ENCODE assay signal across 7 mouse cellular contexts in the genomic region with DNA sequence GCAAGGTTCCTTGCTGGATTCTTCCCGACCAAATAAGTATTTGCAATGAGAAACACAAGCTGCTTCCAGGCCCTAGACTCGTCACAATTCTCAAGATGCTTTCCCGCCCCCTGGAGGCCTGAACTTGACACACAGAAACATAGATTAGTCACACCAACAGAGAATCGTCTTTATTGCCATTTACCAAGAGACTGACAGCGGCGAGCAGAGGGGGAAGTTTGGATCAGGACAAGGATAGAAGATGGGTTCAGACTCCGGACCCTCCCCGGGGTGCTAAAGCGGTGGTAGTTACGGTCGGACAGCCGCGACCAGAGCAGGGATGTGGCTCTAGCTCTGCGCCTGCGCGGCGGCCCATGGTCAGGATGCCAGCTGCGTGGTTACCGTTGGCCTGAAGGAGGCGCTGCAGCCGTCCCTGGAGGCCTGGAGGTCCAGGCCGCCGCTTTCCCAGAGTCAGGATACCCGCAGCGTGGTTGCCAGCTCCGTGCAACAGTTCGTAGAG. TPM values are rescaled to one million over a fixed set of nuclear protein-coding genes. Genes with fewer than 3 reads are reported as not detected.
A peak's percentile ranks its signal among the peaks of the same experiment; 100 is the strongest.
DNase-seq lines count a peak whose midpoint lies in the region; ATAC-seq lines count a peak whose summit lies in the region.

No protein-coding gene starts in this region.

- H3K4me1 ChIP-seq in embryonic facial prominence, embryonic 12.5 days, result peaks cover 12% of the 10 kb centered on the region
- peaks cover 6% of the 10 kb centered on the region; the same call in 1 of the 2 replicates for H3K4me1 ChIP-seq in limb, embryonic 11.5 days (ENCODE audit: control insufficient read depth, insufficient read depth, low read length)
- peaks cover 30% of the 10 kb centered on the region for H3K4me1 ChIP-seq in midbrain, embryonic 13.5 days (replicated peaks)

- peaks cover 51% of the 10 kb centered on the region for H3K27me3 ChIP-seq in embryonic facial prominence, embryonic 12.5 days
- peaks cover 23% of the 10 kb centered on the region for H3K27me3 ChIP-seq in limb, embryonic 11.5 days (ENCODE audit: control insufficient read depth, insufficient read depth, low read length)
- peaks cover 11% of the 10 kb centered on the region; the same call in 1 of the 2 replicates for H3K27me3 ChIP-seq in midbrain, embryonic 13.5 days

- under 1% methylated on average over 27 of the region's 27 CpGs for WGBS in embryonic facial prominence, embryonic 12.5 days
- WGBS in limb, embryonic 11.5 days, result under 1% methylated on average over 27 of the region's 27 CpGs
- WGBS in midbrain, embryonic 13.5 days, result under 1% methylated on average over 27 of the region's 27 CpGs

- peak overlapping the region; percentile 65 for H3K4me2 ChIP-seq in embryonic facial prominence, embryonic 12.5 days (replicated peaks)
- peak overlapping the region; percentile 74 for H3K4me2 ChIP-seq in limb, embryonic 11.5 days (ENCODE audit: low read depth, severe bottlenecking)
- peak overlapping the region; percentile 59 for H3K4me2 ChIP-seq in midbrain, embryonic 13.5 days (replicated peaks)

- H3K4me3 ChIP-seq in embryonic facial prominence, embryonic 12.5 days, result peak overlapping the region; percentile 32
- peak overlapping the region; percentile 32 for H3K4me3 ChIP-seq in limb, embryonic 11.5 days (ENCODE audit: low read depth, low read length)
- H3K4me3 ChIP-seq in midbrain, embryonic 13.5 days (replicated peaks), result peak overlapping the region; percentile 39

- no peaks in the 10 kb centered on the region for H3K9me3 ChIP-seq in embryonic facial prominence, embryonic 12.5 days
- no peaks in the 10 kb centered on the region for H3K9me3 ChIP-seq in limb, embryonic 11.5 days (ENCODE audit: control insufficient read depth, low read length)
- H3K9me3 ChIP-seq in midbrain, embryonic 13.5 days, result no peaks in the 10 kb centered on the region

- DNase-seq in adrenal gland, postnatal 25 days, result peak; percentile 91
- peak; percentile 87 to 93 for DNase-seq in heart, adult 18-20 months
- DNase-seq in kidney, adult 18-20 months, result peak; percentile 89
- DNase-seq in limb, embryonic 11.5 days (ENCODE audit: low spot score), result peak; percentile 91
- peak; percentile 75 for DNase-seq in spleen, adult 12 weeks (ENCODE audit: low spot score)

- ATAC-seq in embryonic facial prominence, embryonic 12.5 days (ENCODE audit: insufficient number of reproducible peaks, insufficient read depth, low FRiP score, low TSS enrichment), result no peak
- no peak for ATAC-seq in limb, embryonic 11.5 days (ENCODE audit: insufficient number of reproducible peaks, low FRiP score, low TSS enrichment, low read depth)
- peak; percentile 70 for ATAC-seq in midbrain, embryonic 13.5 days

- peak overlapping the region; percentile 44 for H3K9ac ChIP-seq in embryonic facial prominence, embryonic 12.5 days
- H3K9ac ChIP-seq in limb, embryonic 11.5 days (ENCODE audit: low read length), result peak overlapping the region; percentile 47
- H3K9ac ChIP-seq in midbrain, embryonic 13.5 days (replicated peaks), result peak overlapping the region; percentile 54

- no peak overlapping the region for H3K27ac ChIP-seq in embryonic facial prominence, embryonic 12.5 days
- no peak overlapping the region for H3K27ac ChIP-seq in limb, embryonic 11.5 days (replicated peaks; ENCODE audit: low read depth, low read length)
- H3K27ac ChIP-seq in midbrain, embryonic 13.5 days, result peak overlapping the region; percentile 22

- no peaks in the 10 kb centered on the region for H3K36me3 ChIP-seq in embryonic facial prominence, embryonic 12.5 days
- no peaks in the 10 kb centered on the region for H3K36me3 ChIP-seq in limb, embryonic 11.5 days (ENCODE audit: control insufficient read depth, insufficient read depth, low read length)
- H3K36me3 ChIP-seq in midbrain, embryonic 13.5 days, result peaks cover 5% of the 10 kb centered on the region

RNA-seq across cellular contexts. Expression of a gene that starts 1.1 kb away (rescaled TPM):
- not detected in 2 replicates for total RNA-seq in adrenal gland, postnatal 25 days (2021)
- polyA plus RNA-seq in embryonic facial prominence, embryonic 12.5 days (2016; fragmentation: Nextera tagmentation; extraction: Ambion mirVana), result not detected in 2 replicates
- total RNA-seq in heart, adult 18-20 months (2021), result not detected
- polyA plus RNA-seq in limb, embryonic 11.5 days (2014; fragmentation: Nextera tagmentation; extraction: Ambion mirVana), result not detected in 2 replicates
- 0.30 TPM in 1 of 2 replicates, not detected in the other for polyA plus RNA-seq in midbrain, embryonic 13.5 days (2015; fragmentation: Nextera tagmentation; extraction: Ambion mirVana)

RNA-seq across cellular contexts. Expression of a gene that starts 1.9 kb away (rescaled TPM):
- total RNA-seq in adrenal gland, postnatal 25 days (2021), result 0.21 TPM in 1 of 2 replicates, not detected in the other
- 0.46 and 0.55 TPM in 2 replicates for polyA plus RNA-seq in embryonic facial prominence, embryonic 12.5 days (2016; fragmentation: Nextera tagmentation; extraction: Ambion mirVana)
- total RNA-seq in heart, adult 18-20 months (2021), result not detected
- not detected in 2 replicates for polyA plus RNA-seq in limb, embryonic 11.5 days (2014; fragmentation: Nextera tagmentation; extraction: Ambion mirVana)
- 8.4 and 8.5 TPM in 2 replicates for polyA plus RNA-seq in midbrain, embryonic 13.5 days (2015; fragmentation: Nextera tagmentation; extraction: Ambion mirVana)

RNA-seq across cellular contexts. Expression of a gene that starts 9.2 kb away (rescaled TPM):
- 21.0 and 32.1 TPM in 2 replicates for total RNA-seq in adrenal gland, postnatal 25 days (2021)
- 5.9 and 6.3 TPM in 2 replicates for polyA plus RNA-seq in embryonic facial prominence, embryonic 12.5 days (2016; fragmentation: Nextera tagmentation; extraction: Ambion mirVana)
- 10 to 100 TPM in 1 of 2 experiments, 1 to 10 TPM in 1; 9.8 to 13.4 TPM for total RNA-seq in heart, adult 18-20 months (2021)
- 2.6 and 2.8 TPM in 2 replicates for polyA plus RNA-seq in limb, embryonic 11.5 days (2014; fragmentation: Nextera tagmentation; extraction: Ambion mirVana)
- polyA plus RNA-seq in midbrain, embryonic 13.5 days (2015; fragmentation: Nextera tagmentation; extraction: Ambion mirVana), result 2.9 and 4.0 TPM in 2 replicates

RNA-seq across cellular contexts. Expression of a gene that starts 23.6 kb away (rescaled TPM):
- 160 and 171 TPM in 2 replicates for total RNA-seq in adrenal gland, postnatal 25 days (2021)
- 18.9 and 26.1 TPM in 2 replicates for polyA plus RNA-seq in embryonic facial prominence, embryonic 12.5 days (2016; fragmentation: Nextera tagmentation; extraction: Ambion mirVana)
- total RNA-seq in heart, adult 18-20 months (2021), result 10 to 100 TPM; 53.9 to 59.8 TPM
- polyA plus RNA-seq in limb, embryonic 11.5 days (2014; fragmentation: Nextera tagmentation; extraction: Ambion mirVana), result 45.8 and 68.7 TPM in 2 replicates
- polyA plus RNA-seq in midbrain, embryonic 13.5 days (2015; fragmentation: Nextera tagmentation; extraction: Ambion mirVana), result 27.4 and 29.5 TPM in 2 replicates

RNA-seq across cellular contexts. Expression of a gene that starts 47.9 kb away (rescaled TPM):
- total RNA-seq in adrenal gland, postnatal 25 days (2021), result not detected in 2 replicates
- 0.33 TPM in 1 of 2 replicates, not detected in the other for polyA plus RNA-seq in embryonic facial prominence, embryonic 12.5 days (2016; fragmentation: Nextera tagmentation; extraction: Ambion mirVana)
- not detected for total RNA-seq in heart, adult 18-20 months (2021)
- polyA plus RNA-seq in limb, embryonic 11.5 days (2014; fragmentation: Nextera tagmentation; extraction: Ambion mirVana), result 0.24 and 0.41 TPM in 2 replicates
- polyA plus RNA-seq in midbrain, embryonic 13.5 days (2015; fragmentation: Nextera tagmentation; extraction: Ambion mirVana), result 0.26 TPM in 1 of 2 replicates, not detected in the other
